In the genomic region with DNA sequence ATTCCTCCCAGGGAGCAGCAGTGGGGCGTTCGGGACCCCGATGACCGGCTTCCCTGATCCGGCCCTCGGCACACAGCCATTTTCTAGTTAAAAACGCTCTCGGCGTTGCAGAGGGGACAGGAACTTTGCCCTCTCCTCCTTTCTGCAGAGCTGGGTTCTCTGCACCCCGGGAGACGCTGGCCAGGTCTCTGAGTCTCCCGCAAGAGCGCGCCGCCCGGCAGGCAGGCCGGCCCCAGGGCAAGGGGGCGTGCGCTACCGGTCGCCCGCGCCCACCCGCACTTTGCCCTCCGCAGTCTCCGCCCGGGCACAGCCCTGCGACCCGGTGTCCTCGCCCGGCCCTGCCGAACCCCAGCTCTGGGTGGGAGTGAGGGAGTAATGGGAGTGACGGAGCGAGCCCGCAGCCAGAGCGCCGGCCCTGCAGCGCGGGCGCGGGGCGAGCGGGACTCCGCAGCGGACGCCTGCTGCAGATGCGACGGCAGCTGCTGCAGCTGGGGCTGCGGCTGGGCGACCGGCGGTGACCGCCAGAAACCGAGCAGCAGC, we compare ENCODE assay signal across 8 mouse cellular contexts. TPM values are rescaled to one million over a fixed set of nuclear protein-coding genes. Genes with fewer than 3 reads are reported as not detected.
DNase-seq lines count a peak whose midpoint lies in the region; ATAC-seq and TF ChIP-seq lines count a peak whose summit lies in the region.

No protein-coding gene starts in this region.

- DNase-seq in right cerebral cortex, postnatal 25 days, result peak; percentile 60
- no peak for DNase-seq in right cerebral cortex, postnatal 4 days
- DNase-seq in liver, embryonic 14.5 days (ENCODE audit: low read depth in 3 of 3, low spot score in 3 of 3), result no peak
- peak; percentile 59 for DNase-seq in stomach, postnatal 0 days (ENCODE audit: low spot score)
- no peak for DNase-seq in frontal cortex, postnatal 14 days (ENCODE audit: low spot score in 2 of 2)

- no peaks in the 10 kb centered on the region for H3K9me3 ChIP-seq in forebrain, embryonic 13.5 days (replicated peaks)
- H3K9me3 ChIP-seq in intestine, embryonic 15.5 days, result no peaks in the 10 kb centered on the region
- no peaks in the 10 kb centered on the region for H3K9me3 ChIP-seq in liver, embryonic 14.5 days (ENCODE audit: control insufficient read depth, low read length)
- no peaks in the 10 kb centered on the region for H3K9me3 ChIP-seq in stomach, postnatal 0 days (ENCODE audit: control insufficient read depth, low read length)

- no peaks in the 10 kb centered on the region for H3K27me3 ChIP-seq in forebrain, embryonic 13.5 days
- H3K27me3 ChIP-seq in intestine, embryonic 15.5 days (replicated peaks), result no peaks in the 10 kb centered on the region
- peaks cover 44% of the 10 kb centered on the region for H3K27me3 ChIP-seq in liver, embryonic 14.5 days (ENCODE audit: control insufficient read depth, insufficient read depth, low read length)
- H3K27me3 ChIP-seq in stomach, postnatal 0 days (ENCODE audit: control insufficient read depth, insufficient read depth, low read length), result no peaks in the 10 kb centered on the region

- no peaks in the 10 kb centered on the region for H3K36me3 ChIP-seq in forebrain, embryonic 13.5 days (ENCODE audit: poor library complexity, severe bottlenecking)
- H3K36me3 ChIP-seq in intestine, embryonic 15.5 days, result no peaks in the 10 kb centered on the region
- H3K36me3 ChIP-seq in liver, embryonic 14.5 days (replicated peaks; ENCODE audit: control insufficient read depth, insufficient read depth, low read depth), result no peaks in the 10 kb centered on the region
- no peaks in the 10 kb centered on the region for H3K36me3 ChIP-seq in stomach, postnatal 0 days (ENCODE audit: control insufficient read depth, insufficient read depth, low read length)

- ATAC-seq in cerebellum, adult (ENCODE audit: insufficient number of reproducible peaks, low FRiP score, low TSS enrichment), result peak; percentile 26; the same call in 1 of the 2 replicates
- peak; percentile 65 for ATAC-seq in forebrain, embryonic 13.5 days
- peak; percentile 71 for ATAC-seq in intestine, embryonic 15.5 days
- ATAC-seq in liver, embryonic 14.5 days (ENCODE audit: insufficient read depth), result peak; percentile 67
- peak; percentile 53 for ATAC-seq in stomach, postnatal 0 days (ENCODE audit: low FRiP score, low TSS enrichment)

- under 1% methylated on average over 48 of the region's 54 CpGs for WGBS in forebrain, embryonic 13.5 days
- under 1% methylated on average over 49 of the region's 54 CpGs for whole genome bisulfite sequencing in intestine, embryonic 15.5 days
- WGBS in liver, embryonic 14.5 days (ENCODE audit: insufficient replicate concordance), result under 1% methylated on average over 47 of the region's 54 CpGs
- under 1% methylated on average over 47 of the region's 54 CpGs for WGBS in stomach, postnatal 0 days

- peaks cover 30% of the 10 kb centered on the region for H3K4me1 ChIP-seq in forebrain, embryonic 13.5 days
- H3K4me1 ChIP-seq in intestine, embryonic 15.5 days (replicated peaks), result peaks cover 16% of the 10 kb centered on the region
- H3K4me1 ChIP-seq in liver, embryonic 14.5 days (replicated peaks; ENCODE audit: control insufficient read depth in 2 of 2, insufficient read depth in 2 of 2, low read length in 1 of 2), result peaks cover 0 to 12% of the 10 kb centered on the region in 2 experiments; a peak in 2 of 4 replicates
- H3K4me1 ChIP-seq in stomach, postnatal 0 days (replicated peaks; ENCODE audit: control insufficient read depth, insufficient read depth), result no peaks in the 10 kb centered on the region

- peak overlapping the region; percentile 77 for H3K4me3 ChIP-seq in forebrain, embryonic 13.5 days
- peak overlapping the region; percentile 90 for H3K4me3 ChIP-seq in intestine, embryonic 15.5 days (replicated peaks)
- peak overlapping the region; percentile 56 to 58 for H3K4me3 ChIP-seq in liver, embryonic 14.5 days (ENCODE audit: insufficient read depth in 1 of 2, low read depth in 2 of 2, low read length in 2 of 2)
- H3K4me3 ChIP-seq in stomach, postnatal 0 days (ENCODE audit: low read depth, low read length), result peak overlapping the region; percentile 93

- TF ChIP-seq CTCF in liver, embryonic 14.5 days (IDR thresholded peaks at IDR 0.05; ENCODE audit: low read depth), result no peak
- TF ChIP-seq CTCF in stomach, postnatal 0 days (IDR thresholded peaks at IDR 0.05; ENCODE audit: low read depth), result no peak

- H3K4me2 ChIP-seq in forebrain, embryonic 13.5 days, result peak overlapping the region; percentile 79
- peak overlapping the region; percentile 90 for H3K4me2 ChIP-seq in intestine, embryonic 15.5 days (replicated peaks)
- H3K4me2 ChIP-seq in liver, embryonic 14.5 days (ENCODE audit: low read depth), result peak overlapping the region; percentile 56
- H3K4me2 ChIP-seq in stomach, postnatal 0 days (replicated peaks; ENCODE audit: low read depth), result peak overlapping the region; percentile 98

- H3K9ac ChIP-seq in forebrain, embryonic 13.5 days, result peak overlapping the region; percentile 97
- H3K9ac ChIP-seq in intestine, embryonic 15.5 days, result peak overlapping the region; percentile 90
- 0 out of 2 replicates have a peak overlapping the region, but pooled peaks have one; percentile 9 for H3K9ac ChIP-seq in liver, embryonic 14.5 days (replicated peaks)
- H3K9ac ChIP-seq in stomach, postnatal 0 days (ENCODE audit: low read length), result peak overlapping the region; percentile 88

- H3K27ac ChIP-seq in forebrain, embryonic 13.5 days, result peak overlapping the region; percentile 97
- H3K27ac ChIP-seq in intestine, embryonic 15.5 days, result peak overlapping the region; percentile 99
- H3K27ac ChIP-seq in liver, embryonic 14.5 days, result no peak overlapping the region
- peak overlapping the region; percentile 93 for H3K27ac ChIP-seq in stomach, postnatal 0 days (replicated peaks)

- no peak for TF ChIP-seq EP300 in liver, embryonic 14.5 days (IDR thresholded peaks at IDR 0.05; ENCODE audit: low read depth)
- TF ChIP-seq EP300 in stomach, postnatal 0 days (optimal IDR thresholded peaks at IDR 0.05), result no peak

RNA-seq across cellular contexts. Expression of a gene that starts 0.6 kb away (rescaled TPM):
- 63.0 and 64.3 TPM in 2 replicates for polyA plus RNA-seq in forebrain, embryonic 13.5 days (2015; fragmentation: Nextera tagmentation; extraction: Ambion mirVana)
- polyA plus RNA-seq in intestine, embryonic 15.5 days (2015; fragmentation: Nextera tagmentation; extraction: Ambion mirVana), result 32.0 and 35.4 TPM in 2 replicates
- polyA plus RNA-seq in liver, embryonic 14.5 days (2012; rRNA removed), result 0.62 and 0.92 TPM in 2 replicates
- 2.8 and 3.0 TPM in 2 replicates for polyA plus RNA-seq in liver, embryonic 14.5 days (2014; fragmentation: Nextera tagmentation; extraction: Ambion mirVana)
- 16.8 and 18.3 TPM in 2 replicates for polyA plus RNA-seq in stomach, postnatal 0 days (2015; fragmentation: Nextera tagmentation; extraction: Ambion mirVana)

RNA-seq across cellular contexts. Expression of a gene that starts 57.9 kb away (rescaled TPM):
- 833 and 867 TPM in 2 replicates for polyA plus RNA-seq in forebrain, embryonic 13.5 days (2015; fragmentation: Nextera tagmentation; extraction: Ambion mirVana)
- polyA plus RNA-seq in intestine, embryonic 15.5 days (2015; fragmentation: Nextera tagmentation; extraction: Ambion mirVana), result 89.5 and 95.7 TPM in 2 replicates
- 1.1 and 2.7 TPM in 2 replicates for polyA plus RNA-seq in liver, embryonic 14.5 days (2012; rRNA removed)
- 1.1 and 1.5 TPM in 2 replicates for polyA plus RNA-seq in liver, embryonic 14.5 days (2014; fragmentation: Nextera tagmentation; extraction: Ambion mirVana)
- polyA plus RNA-seq in stomach, postnatal 0 days (2015; fragmentation: Nextera tagmentation; extraction: Ambion mirVana), result 62.5 and 66.0 TPM in 2 replicates

Comparison
In these comparisons a context has a peak if more than half of its experiments do, and no peak if none do; other contexts are left out.
1. DNase-seq: peak in right cerebral cortex, postnatal 25 days (single experiment) and stomach, postnatal 0 days (single experiment); none in right cerebral cortex, postnatal 4 days (single experiment), liver, embryonic 14.5 days (0 of 3) and frontal cortex, postnatal 14 days (0 of 2).
2. H3K9ac ChIP-seq: peak in every context shown above with its lines; median percentile 97 in forebrain, embryonic 13.5 days; 90 in intestine, embryonic 15.5 days; 88 in stomach, postnatal 0 days; 9 in liver, embryonic 14.5 days.
3. RNA of a gene that starts 57.9 kb away (polyA plus RNA-seq): 833 to 867 TPM in forebrain, embryonic 13.5 days, 89.5 to 95.7 TPM in intestine, embryonic 15.5 days and 62.5 to 66.0 TPM in stomach, postnatal 0 days; 1.1 to 2.7 TPM in liver, embryonic 14.5 days; every median in the first group is over 10 times any median in the second.
4. Peak in every context shown above with its lines, with median percentiles within 50 percentile points of each other: ATAC-seq, H3K4me2 ChIP-seq and H3K4me3 ChIP-seq.